ENCODE assay signal across 24 mouse cellular contexts in the genomic region with DNA sequence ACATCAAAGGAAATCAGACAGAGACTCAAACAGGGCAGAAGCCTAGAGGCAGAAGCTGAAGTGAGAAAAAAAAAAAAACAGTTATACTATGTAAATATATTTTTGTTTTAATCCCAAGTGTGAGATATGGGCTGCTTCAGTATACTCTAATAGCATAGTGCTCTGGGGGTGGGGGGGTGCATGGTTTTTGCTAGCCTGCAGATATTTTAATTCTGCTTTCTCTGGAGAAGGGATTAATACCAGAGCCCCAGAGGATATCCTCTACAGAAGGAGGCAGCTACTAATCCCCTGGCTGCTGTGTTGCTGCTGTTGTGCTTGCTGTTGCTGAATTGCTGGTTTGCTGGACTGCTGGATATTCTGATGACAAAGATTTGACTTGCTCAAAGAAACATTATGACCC.
"Had no signal": no experiment of that assay in that cellular context is flagged by ENCODE, and none has a peak within 500 bp of the region (broad histone marks: within the 10 kb centered on the region; RNA-seq: fewer than 3 reads in every experiment).

No protein-coding gene starts in this region.

- H3K4me1 ChIP-seq: heart, embryonic 10.5 days; heart, embryonic 12.5 days; hindbrain, embryonic 10.5 days; hindbrain, embryonic 12.5 days; intestine, embryonic 15.5 days; limb, embryonic 13.5 days; limb, embryonic 15.5 days had no signal

- H3K9me3 ChIP-seq: heart, embryonic 10.5 days; heart, embryonic 12.5 days; hindbrain, embryonic 10.5 days; hindbrain, embryonic 12.5 days; intestine, embryonic 15.5 days; limb, embryonic 13.5 days; limb, embryonic 15.5 days had no signal

- H3K27ac ChIP-seq: heart, embryonic 10.5 days; hindbrain, embryonic 10.5 days; hindbrain, embryonic 12.5 days; hindbrain, embryonic 14.5 days; intestine, embryonic 15.5 days; limb, embryonic 13.5 days; limb, embryonic 15.5 days had no signal

- H3K27me3 ChIP-seq: heart, embryonic 12.5 days; hindbrain, embryonic 12.5 days; intestine, embryonic 15.5 days; limb, embryonic 13.5 days; limb, embryonic 15.5 days had no signal

- DNase-seq: forebrain, postnatal 0 days; gastrocnemius, postnatal 25 days; heart, adult 18-20 months; heart, postnatal 10 days; heart, postnatal 4 days; kidney, adult 18-20 months; kidney, adult 8-10 months; kidney, postnatal 10 days; kidney, postnatal 25 days; kidney, postnatal 4 days; layer of hippocampus, adult 9-11 months; layer of hippocampus, postnatal 36 days; left cerebral cortex, postnatal 4 days had no signal

- H3K4me2 ChIP-seq: heart, embryonic 12.5 days; hindbrain, embryonic 12.5 days; hindbrain, embryonic 14.5 days; intestine, embryonic 15.5 days; limb, embryonic 13.5 days; limb, embryonic 15.5 days had no signal

- H3K9ac ChIP-seq: forebrain, postnatal 0 days; heart, embryonic 12.5 days; hindbrain, embryonic 12.5 days; hindbrain, embryonic 14.5 days; intestine, embryonic 15.5 days; limb, embryonic 13.5 days; limb, embryonic 15.5 days had no signal

- H3K36me3 ChIP-seq: heart, embryonic 10.5 days; heart, embryonic 12.5 days; hindbrain, embryonic 10.5 days; hindbrain, embryonic 12.5 days; intestine, embryonic 15.5 days; limb, embryonic 13.5 days; limb, embryonic 15.5 days had no signal

- ATAC-seq: forebrain, postnatal 0 days; hindbrain, embryonic 16.5 days; inflammation-experienced regulatory T-cells, adult 6 months; intestine, embryonic 15.5 days; intestine, postnatal 0 days had no signal

- H3K4me3 ChIP-seq: heart, embryonic 10.5 days; heart, embryonic 12.5 days; hindbrain, embryonic 10.5 days; hindbrain, embryonic 12.5 days; intestine, embryonic 15.5 days; limb, embryonic 13.5 days; limb, embryonic 15.5 days had no signal
